Mouse (Mus musculus) T-helper 17 cell (primary cell): ENCODE data around the gene Nudt1.

Experiments used
- in situ Hi-C, 2 experiments: fragments of 300-600 bp; cut with MboI, MseI; formaldehyde crosslinking; loops; 1 replicate in 1 of 2; 2 replicates in 1 of 2; pipeline ENCODE4 v1.15.1; 2025; ENCODE audit warnings: high pct_unique_total_duplicates in 2 of 2

Nudt1 gene

DNA sequence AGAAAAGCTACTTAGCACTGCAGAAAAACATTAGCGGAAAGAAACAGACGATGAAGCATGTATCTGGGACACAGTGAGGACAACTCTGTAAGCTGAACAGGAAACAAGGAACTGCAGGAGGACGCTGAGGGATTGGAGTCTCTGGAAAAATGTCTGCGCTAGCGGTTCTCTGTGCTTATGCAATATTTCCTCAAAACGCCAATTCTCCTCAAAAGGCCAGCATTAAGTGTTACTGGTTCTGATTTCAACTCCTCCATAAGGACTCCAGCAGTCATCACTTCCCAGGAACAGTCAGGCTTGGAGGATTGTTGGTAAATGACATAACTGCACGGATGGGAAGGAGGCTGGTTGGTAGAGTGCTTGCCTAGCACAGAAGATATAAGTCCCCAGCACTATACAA is 59.7 kb downstream of the Nudt1 start:
- in situ Hi-C loops = no loop called here

DNA sequence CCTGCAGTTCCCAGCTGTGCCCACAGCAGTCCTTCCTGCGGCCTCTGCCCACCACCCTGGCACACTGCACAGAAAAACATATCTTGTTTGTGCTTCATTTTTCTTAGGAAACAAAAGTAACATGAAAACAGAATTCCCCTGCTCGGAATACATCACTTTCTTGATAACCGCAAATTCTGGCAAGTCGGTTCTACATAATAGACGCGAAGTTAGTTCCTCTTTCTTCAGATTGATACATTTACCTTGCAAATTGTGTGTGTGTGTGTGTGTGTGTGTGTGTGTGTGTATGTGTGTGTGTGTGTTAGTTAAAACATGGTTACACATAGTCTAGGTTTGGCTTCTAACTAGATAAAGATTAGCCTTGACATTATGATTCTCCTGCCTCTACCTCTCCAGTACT is 61.2 kb downstream of the Nudt1 start:
- in situ Hi-C loops = no loop called here

DNA sequence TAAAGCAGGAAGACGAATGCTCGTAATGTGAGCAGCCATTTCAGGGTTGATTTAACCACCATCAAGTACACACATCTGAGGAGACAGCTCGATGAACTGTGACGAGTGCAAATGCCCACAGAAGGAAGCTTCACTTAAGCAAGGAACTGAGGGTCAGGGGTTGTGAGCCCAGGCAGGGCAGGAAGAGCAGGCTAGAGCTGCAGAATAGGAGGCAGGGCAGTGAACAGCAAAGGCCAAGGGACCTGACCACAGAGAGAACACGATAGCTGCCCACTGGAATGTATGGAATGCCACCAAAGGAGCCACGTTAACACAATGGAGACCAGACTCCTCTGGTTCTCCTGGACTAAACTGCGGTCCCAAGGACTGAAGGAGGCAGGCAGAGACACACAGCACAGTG is 62.1 kb downstream of the Nudt1 start:
- in situ Hi-C loops = no loop called here

DNA sequence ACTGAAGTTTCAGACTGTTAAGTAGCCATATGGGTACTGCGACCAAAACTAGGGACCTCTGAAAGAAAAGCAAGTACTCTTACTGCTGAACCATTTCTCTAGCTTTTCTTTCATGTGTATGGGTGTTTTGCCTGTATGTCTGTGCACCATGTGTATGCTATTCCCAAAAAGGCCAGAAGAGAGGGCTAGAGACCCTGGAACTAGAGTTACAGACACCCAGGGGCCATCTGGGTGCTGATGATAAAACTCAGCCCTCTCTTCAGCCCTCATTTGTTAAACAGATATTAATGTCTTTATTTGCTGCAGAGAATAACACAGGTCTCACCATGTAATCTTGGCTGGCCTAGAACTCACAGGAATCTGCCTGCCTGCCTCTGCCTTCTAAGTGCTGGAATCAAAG is 63.0 kb downstream of the Nudt1 start:
- in situ Hi-C loops = no loop called here

DNA sequence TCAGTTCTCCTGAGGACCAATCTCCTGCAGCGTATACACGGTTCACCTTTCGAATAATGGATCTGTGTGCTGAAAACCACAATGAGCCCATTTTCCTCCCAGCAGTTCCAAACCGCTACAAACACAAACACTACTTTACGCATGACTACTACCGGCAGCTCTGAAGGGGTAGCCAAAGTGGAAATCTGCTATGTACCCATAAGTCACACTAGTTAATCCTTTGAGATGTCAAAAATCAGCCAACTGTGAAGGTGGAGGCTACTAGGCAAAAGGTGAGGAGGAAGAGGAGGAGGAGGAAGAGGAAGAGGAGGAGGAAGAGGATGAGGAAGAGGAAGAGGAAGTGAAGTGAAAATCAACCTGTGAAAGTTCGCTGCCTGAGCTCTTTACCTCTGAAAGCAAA is 65.8 kb downstream of the Nudt1 start:
- in situ Hi-C loops = loop anchor here in 1 of 2 experiments (5.0 kb wide), 1 partner anchor 45 kb away; no protein-coding TSS in a partner anchor
